Mouse (Mus musculus) bone marrow, adult 2 months (tissue): ENCODE data around the gene Leng1.
A peak's percentile ranks its signal among the peaks of the same experiment; 100 is the strongest.

Source experiments
- CTCF ChIP-seq: fragments of 200-500 bp; IDR thresholded peaks from 2 replicates; pipeline ENCODE4 v1.5.1; 2011; ENCODE audit warnings: low read length, control low read depth; ENCODE audit not compliant: control insufficient read depth, insufficient read depth
- POLR2A ChIP-seq: fragments of 200-500 bp; IDR thresholded peaks from 2 replicates; pipeline ENCODE4 v1.6.1; 2011; ENCODE audit warnings: low read depth, mild to moderate bottlenecking, control low read depth, low read length, borderline replicate concordance; ENCODE audit not compliant: control insufficient read depth

- TF ChIP-seq CTCF, result no peak
- peak; percentile 74 for TF ChIP-seq POLR2A
Measured at GRCm38 (mm10) chr7:3703879-3704441, 38.3 kb upstream of the Leng1 start, which contains the start of gene Rps9.
